Mouse (Mus musculus) hindbrain, postnatal 0 days (tissue): ENCODE measurements at regions not wholly inside any gene's neighbourhood (a gene's known extent, or its start where the extent isn't known, plus 50 kb on each side); places are given as distances from the start of the nearest gene placed in this dataset.

Experiments
- ATAC-seq: fragments of 200-750 bp; cut with Nextera tagmentation; 2 replicates; pipeline ENCODE4 v1.8.0; 2017; ENCODE audit warnings: mild to moderate bottlenecking, moderate TSS enrichment, moderate library complexity
- DNase-seq: peaks from one replicate; pipeline ENCODE4 v3.0.0-alpha.2; 2015; ENCODE audit warnings: low spot score
- H3K27ac ChIP-seq: fragments of 300-500 bp; sonication (generic); 2 replicates; pipeline ENCODE4 v1.5.1; 2014; ENCODE audit warnings: mild to moderate bottlenecking
- H3K27me3 ChIP-seq: fragments of 300-500 bp; sonication (generic); 2 replicates; pipeline ENCODE4 v1.6.1; 2014; ENCODE audit warnings: low read length, mixed read lengths; ENCODE audit not compliant: insufficient read depth
- H3K36me3 ChIP-seq: fragments of 300-500 bp; sonication (generic); 2 replicates; pipeline ENCODE4 v1.6.1; 2014; ENCODE audit warnings: low read length, mixed read lengths; ENCODE audit not compliant: insufficient read depth
- H3K4me1 ChIP-seq: fragments of 300-500 bp; sonication (generic); 2 replicates; pipeline ENCODE4 v1.6.1; 2014; ENCODE audit warnings: antibody characterized with exemption, low read length, mixed read lengths; ENCODE audit not compliant: insufficient read depth
- H3K4me2 ChIP-seq: fragments of 300-500 bp; sonication (generic); 2 replicates; pipeline ENCODE4 v1.6.1; 2014; ENCODE audit warnings: low read depth, mild to moderate bottlenecking, low read length, moderate library complexity, mixed read lengths
- H3K4me3 ChIP-seq: fragments of 300-500 bp; sonication (generic); 2 replicates; pipeline ENCODE4 v1.5.1; 2014; ENCODE audit warnings: low read length
- H3K9ac ChIP-seq: fragments of 300-500 bp; sonication (generic); replicated peaks from 2 replicates; pipeline ENCODE4 v1.6.1; 2014; ENCODE audit warnings: mild to moderate bottlenecking, low read length, moderate library complexity, mixed read lengths
- H3K9me3 ChIP-seq: fragments of 300-500 bp; sonication (generic); 2 replicates; pipeline ENCODE4 v1.6.1; 2016; ENCODE audit warnings: low read length, mixed read lengths
- CTCF ChIP-seq: IDR thresholded peaks from 2 replicates; pipeline ENCODE4 v1.5.1; 2016; ENCODE audit warnings: antibody characterized with exemption, control low read depth, low read depth
- WGBS: fragments of 180-500 bp; shearing (Covaris S2); extraction: QIAGEN DNeasy Blood & Tissue Kit; methylation state at CpG from one replicate; pipeline ENCODE4 v1.1.7; 2014; 5-methylcytosine and 5-hydroxymethylcytosine counted together

GRCm38 (mm10) chr4:100616161-100616915, 137.7 kb downstream of the Ube2u start:
- H3K27me3 ChIP-seq = no peaks in the 10 kb centered on the region
- ATAC-seq = peak; percentile 49; the same call in 1 of the 2 replicates
- no peak overlapping the region for H3K4me3 ChIP-seq
- no peak for TF ChIP-seq CTCF
- H3K4me1 ChIP-seq = peaks cover 9% of the 10 kb centered on the region; the same call in 1 of the 2 replicates
- no peaks in the 10 kb centered on the region for H3K9me3 ChIP-seq
- no peak overlapping the region for H3K9ac ChIP-seq
- 50% methylated on average over 8 of the region's 8 CpGs for WGBS
- peak; percentile 26 for DNase-seq
- no peak overlapping the region for H3K27ac ChIP-seq
- H3K4me2 ChIP-seq = no peak overlapping the region
- H3K36me3 ChIP-seq = no peaks in the 10 kb centered on the region

- WGBS = 44% methylated on average over 11 of the region's 11 CpGs
- Histone ChIP-seq H3K27me3 (no peaks in the 10 kb centered on the region), H3K4me1 (peaks cover 9% of the 10 kb centered on the region; the same call in 1 of the 2 replicates), H3K9me3 (no peaks in the 10 kb centered on the region), H3K36me3 (no peaks in the 10 kb centered on the region), H3K4me2 (no peak overlapping the region), H3K27ac (no peak overlapping the region), H3K4me3 (no peak overlapping the region), H3K9ac (no peak overlapping the region)
- DNase-seq (peak; percentile 12), ATAC-seq (no peak)
- TF ChIP-seq CTCF = no peak
Observed at GRCm38 (mm10) chr4:100616916-100617488, 138.4 kb downstream of the Ube2u start.

DNA sequence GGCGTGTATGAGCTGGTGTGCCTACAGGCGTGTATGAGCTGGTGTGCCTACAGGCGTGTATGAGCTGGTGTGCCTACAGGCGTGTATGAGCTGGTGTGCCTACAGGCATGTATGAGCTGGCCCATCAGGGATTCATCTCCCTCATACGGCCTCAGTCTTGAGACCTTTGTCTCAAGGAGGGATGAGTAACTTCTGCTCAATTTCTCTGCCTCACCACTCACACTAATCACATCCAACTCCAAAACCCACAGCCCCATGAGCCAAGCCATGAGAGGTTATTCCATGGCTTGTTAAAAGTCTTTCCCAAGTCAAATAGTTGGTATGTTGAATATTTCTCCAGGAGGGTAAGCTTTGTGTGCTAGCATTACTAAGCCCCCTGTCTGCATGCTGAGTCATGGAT, 146.0 kb downstream of the Ube2u start:
- Histone ChIP-seq H3K9me3 (no peaks in the 10 kb centered on the region), H3K4me1 (no peaks in the 10 kb centered on the region), H3K9ac (no peak overlapping the region), H3K36me3 (no peaks in the 10 kb centered on the region), H3K27me3 (no peaks in the 10 kb centered on the region), H3K4me3 (no peak overlapping the region), H3K27ac (no peak overlapping the region), H3K4me2 (no peak overlapping the region)
- TF ChIP-seq CTCF = no peak
- WGBS = 92% methylated on average over 3 of the region's 5 CpGs
- DNase-seq (no peak), ATAC-seq (no peak)

GRCm38 (mm10) chr4:100626551-100626950, 147.9 kb downstream of the Ube2u start:
- Histone ChIP-seq H3K4me2 (no peak overlapping the region), H3K9me3 (no peaks in the 10 kb centered on the region), H3K9ac (no peak overlapping the region), H3K4me1 (no peaks in the 10 kb centered on the region), H3K36me3 (no peaks in the 10 kb centered on the region), H3K4me3 (no peak overlapping the region), H3K27me3 (no peaks in the 10 kb centered on the region), H3K27ac (no peak overlapping the region)
- WGBS = 87% methylated on average over 4 of the region's 4 CpGs
- DNase-seq (no peak), ATAC-seq (no peak)
- TF ChIP-seq CTCF = no peak

GRCm38 (mm10) chr4:100634388-100634787, 142.1 kb upstream of the Cachd1 start:
- H3K4me3 ChIP-seq = no peak overlapping the region
- 56% methylated on average over 2 of the region's 2 CpGs for WGBS
- no peaks in the 10 kb centered on the region for H3K27me3 ChIP-seq
- DNase-seq = no peak
- TF ChIP-seq CTCF = no peak
- H3K4me1 ChIP-seq = no peaks in the 10 kb centered on the region
- H3K9ac ChIP-seq = no peak overlapping the region
- H3K4me2 ChIP-seq = no peak overlapping the region
- H3K27ac ChIP-seq = no peak overlapping the region
- no peaks in the 10 kb centered on the region for H3K36me3 ChIP-seq
- no peaks in the 10 kb centered on the region for H3K9me3 ChIP-seq
- no peak for ATAC-seq

- no peak for TF ChIP-seq CTCF
- Histone ChIP-seq H3K4me3 (no peak overlapping the region), H3K4me1 (no peaks in the 10 kb centered on the region), H3K27ac (no peak overlapping the region), H3K4me2 (no peak overlapping the region), H3K9me3 (no peaks in the 10 kb centered on the region), H3K27me3 (no peaks in the 10 kb centered on the region), H3K36me3 (no peaks in the 10 kb centered on the region), H3K9ac (no peak overlapping the region)
- DNase-seq (peak; percentile 34), ATAC-seq (0 out of 2 replicates have a peak, but pooled peaks have one; percentile 59)
- 67% methylated on average over 2 of the region's 2 CpGs for WGBS
Observed at GRCm38 (mm10) chr4:100637597-100637996, 138.9 kb upstream of the Cachd1 start.

- H3K27me3 ChIP-seq = no peaks in the 10 kb centered on the region
- H3K4me1 ChIP-seq = no peaks in the 10 kb centered on the region; the same call in 1 of the 2 replicates
- no peaks in the 10 kb centered on the region for H3K36me3 ChIP-seq
- H3K4me3 ChIP-seq = no peak overlapping the region
- no peak overlapping the region for H3K9ac ChIP-seq
- no peak for ATAC-seq
- no peak for TF ChIP-seq CTCF
- no peak for DNase-seq
- no peak overlapping the region for H3K4me2 ChIP-seq
- 82% methylated on average over 1 of the region's 1 CpGs for WGBS
- H3K27ac ChIP-seq = no peak overlapping the region
- no peaks in the 10 kb centered on the region for H3K9me3 ChIP-seq
Observed at GRCm38 (mm10) chr4:100661154-100661553, 115.3 kb upstream of the Cachd1 start.
